Mouse (Mus musculus) CD4-positive, CD25-positive, alpha-beta regulatory T cell, adult 2 months (primary cell): ENCODE measurements around the gene Ccdc71.
A peak's percentile ranks its signal among the peaks of the same experiment; 100 is the strongest.

Source experiments
- DNase-seq: peaks from one replicate; pipeline ENCODE4 v3.0.0-alpha.2; 2012; ENCODE audit warnings: low read depth, low spot score

Ccdc71 gene

DNA sequence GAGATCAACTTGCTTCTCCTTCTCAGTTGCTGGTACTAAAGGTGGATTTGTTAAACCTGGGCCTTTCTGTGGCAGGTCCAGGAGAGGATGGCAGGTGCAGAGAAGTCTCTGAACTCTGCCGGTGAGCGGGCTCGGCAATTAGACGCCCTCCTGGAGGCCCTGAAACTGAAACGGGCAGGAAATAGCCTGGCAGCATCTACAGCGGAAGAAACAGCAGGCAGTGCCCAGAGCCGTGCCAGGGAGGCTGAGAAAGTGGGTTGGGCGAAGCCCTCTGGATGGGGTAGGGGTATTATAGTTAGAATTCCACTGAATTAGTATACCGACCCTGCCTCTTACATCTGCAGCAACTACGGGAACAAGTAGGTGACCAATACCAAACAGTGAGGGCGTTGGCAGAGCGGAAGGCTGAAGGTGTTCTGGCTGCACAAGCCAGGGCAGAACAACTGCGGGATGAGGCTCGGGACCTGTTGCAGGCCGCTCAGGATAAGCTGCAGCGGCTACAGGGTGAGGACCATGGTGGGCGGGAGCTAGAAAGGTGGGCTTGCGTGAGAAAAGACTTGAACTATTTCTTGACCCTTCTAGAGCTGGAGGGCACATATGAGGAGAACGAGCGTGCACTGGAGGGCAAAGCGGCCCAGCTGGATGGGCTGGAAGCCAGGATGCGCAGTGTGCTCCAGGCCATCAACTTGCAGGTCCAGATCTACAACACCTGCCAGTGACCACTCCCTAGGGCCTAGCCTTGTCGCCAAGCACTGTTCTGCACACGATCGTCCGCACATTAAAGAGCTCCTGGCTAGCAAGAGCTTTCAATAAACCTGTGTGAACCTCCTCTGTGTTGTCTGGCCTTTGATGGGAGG lies 29.6 kb downstream of the Ccdc71 start:
- DNase-seq: peak; percentile 41

GRCm38 (mm10) chr9:108490559-108491285 lies 30.4 kb downstream of the Ccdc71 start, which contains the start of gene Usp19:
Usp19 (plus strand) TSS chr9:108490602.
- DNase-seq: peak; percentile 98

DNA sequence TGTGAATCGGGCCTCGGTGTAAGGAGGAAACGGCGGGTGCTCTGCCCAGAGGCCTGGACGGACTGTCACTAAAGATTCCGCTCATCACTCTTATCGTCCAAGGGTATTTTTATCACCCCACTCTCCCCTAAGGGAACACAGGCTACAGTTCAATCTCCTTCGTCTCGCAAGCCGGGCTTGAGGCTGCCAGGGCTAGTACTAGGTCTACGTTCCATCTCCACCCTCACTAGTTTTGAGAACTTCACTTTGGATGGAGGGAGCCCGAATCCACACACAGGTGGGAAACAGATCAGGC lies 30.9 kb downstream of the Ccdc71 start:
- DNase-seq: no peak

DNA sequence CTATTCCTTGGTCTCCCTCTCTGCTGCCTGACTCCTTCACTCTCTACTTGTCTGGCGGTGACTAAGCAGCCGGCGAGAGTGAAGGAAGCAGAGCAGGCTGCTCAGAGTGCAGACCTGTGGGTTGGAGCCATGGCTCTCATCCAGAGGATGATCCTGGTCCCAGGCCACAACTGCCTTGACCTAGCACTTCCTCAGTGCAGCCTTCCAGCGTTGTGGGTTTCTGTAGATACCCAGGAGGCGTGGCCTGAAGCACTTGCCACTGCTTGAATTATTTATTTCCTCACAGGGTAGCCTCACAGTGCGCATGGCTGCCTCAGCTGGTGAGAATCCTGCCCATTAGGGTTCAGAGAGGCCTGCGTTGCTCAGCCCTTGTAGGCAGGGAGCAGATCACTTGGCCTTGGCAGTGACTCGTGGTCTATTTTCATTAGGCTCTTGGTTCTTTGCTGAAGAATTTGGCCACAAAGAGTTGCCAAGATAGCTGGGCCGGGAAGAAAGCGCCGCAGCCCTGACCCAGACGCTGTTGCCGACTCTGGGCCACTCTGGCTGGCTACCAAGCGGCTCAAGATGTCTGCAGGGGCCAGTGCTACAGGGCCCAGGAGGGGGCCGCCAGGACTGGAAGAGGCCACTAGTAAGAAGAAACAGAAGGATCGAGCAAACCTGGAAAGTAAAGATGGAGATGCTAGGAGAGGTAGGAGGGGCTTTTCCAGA lies 31.9 kb downstream of the Ccdc71 start:
- DNase-seq: peak; percentile 21

DNA sequence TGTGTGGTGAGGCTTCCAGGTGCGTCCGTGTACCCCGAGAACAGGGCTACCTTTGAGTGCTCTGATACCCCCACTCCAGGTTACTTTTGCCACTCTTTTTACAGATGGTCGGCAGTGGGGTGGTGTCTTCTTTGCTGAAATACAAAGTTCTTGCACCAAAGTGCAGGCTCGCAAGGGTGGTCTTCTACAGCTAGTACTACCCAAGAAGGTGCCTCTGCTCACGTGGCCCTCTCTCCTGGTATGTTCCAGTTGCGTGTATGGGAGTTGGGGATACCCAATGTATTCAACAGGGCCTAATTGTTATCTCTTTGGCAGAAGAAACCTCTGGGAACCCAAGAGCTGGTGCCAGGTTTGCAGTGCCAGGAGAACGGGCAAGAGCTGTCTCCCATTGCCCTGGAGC lies 32.9 kb downstream of the Ccdc71 start:
- no peak for DNase-seq

DNA sequence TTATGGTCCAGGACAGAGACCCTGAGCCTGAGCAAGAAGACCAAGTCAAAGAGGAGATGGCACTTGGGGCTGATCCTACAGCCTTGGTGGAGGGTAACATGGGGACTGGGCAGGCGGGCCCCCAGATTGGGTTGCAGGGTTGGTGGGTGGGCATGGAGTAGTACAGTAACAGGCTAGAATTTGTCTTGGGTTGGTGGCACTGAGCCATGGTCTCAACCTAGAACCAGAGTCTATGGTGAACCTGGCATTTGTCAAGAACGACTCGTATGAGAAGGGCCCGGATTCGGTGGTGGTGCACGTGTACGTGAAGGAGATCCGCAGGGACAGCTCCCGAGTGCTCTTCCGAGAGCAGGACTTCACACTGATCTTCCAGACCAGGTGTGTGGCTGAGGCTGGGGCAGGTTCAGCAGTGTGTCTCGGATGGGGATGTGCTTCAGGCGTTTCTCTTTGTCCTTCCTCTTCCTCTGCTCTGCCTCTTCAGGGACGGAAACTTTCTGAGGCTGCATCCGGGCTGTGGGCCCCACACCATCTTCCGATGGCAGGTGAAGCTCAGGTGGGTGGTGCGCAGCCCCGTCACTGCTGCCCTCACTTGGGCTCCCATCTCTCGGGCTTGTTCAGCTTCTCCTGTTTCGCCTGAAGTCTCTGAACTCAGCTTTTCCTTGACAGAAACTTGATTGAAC lies 34.0 kb downstream of the Ccdc71 start:
- DNase-seq: no peak

DNA sequence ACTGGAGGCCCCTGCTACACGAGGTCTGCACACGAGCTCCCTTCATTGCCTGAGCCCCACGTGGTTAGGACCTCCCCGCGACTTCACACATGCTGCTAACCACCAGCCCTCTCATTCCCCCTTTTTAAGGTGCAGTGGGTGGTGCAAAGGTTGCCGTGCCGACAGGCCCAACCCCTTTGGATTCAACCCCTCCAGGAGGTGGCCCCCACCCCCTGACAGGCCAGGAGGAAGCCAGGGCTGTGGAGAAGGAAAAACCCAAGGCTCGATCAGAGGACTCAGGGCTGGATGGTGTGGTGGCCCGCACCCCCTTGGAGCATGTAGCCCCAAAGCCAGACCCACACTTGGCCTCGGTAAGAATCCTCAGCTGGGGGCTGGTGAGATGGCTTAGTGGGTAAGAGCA lies 34.6 kb downstream of the Ccdc71 start:
- no peak for DNase-seq

DNA sequence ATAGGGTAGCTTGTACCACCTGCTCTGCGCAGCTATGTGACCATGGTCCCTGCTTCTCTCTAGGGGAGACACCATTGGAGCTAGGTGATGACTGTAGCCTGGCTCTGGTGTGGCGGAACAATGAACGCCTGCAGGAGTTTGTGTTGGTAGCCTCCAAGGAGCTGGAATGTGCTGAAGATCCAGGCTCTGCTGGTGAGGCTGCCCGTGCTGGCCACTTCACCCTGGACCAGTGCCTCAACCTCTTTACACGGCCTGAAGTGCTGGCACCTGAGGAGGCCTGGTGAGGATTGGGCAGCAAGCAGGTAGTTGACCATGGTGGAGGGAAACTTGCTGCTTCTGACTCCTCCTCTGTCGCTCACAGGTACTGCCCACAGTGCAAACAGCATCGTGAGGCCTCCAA lies 38.9 kb downstream of the Ccdc71 start:
- no peak for DNase-seq

DNA sequence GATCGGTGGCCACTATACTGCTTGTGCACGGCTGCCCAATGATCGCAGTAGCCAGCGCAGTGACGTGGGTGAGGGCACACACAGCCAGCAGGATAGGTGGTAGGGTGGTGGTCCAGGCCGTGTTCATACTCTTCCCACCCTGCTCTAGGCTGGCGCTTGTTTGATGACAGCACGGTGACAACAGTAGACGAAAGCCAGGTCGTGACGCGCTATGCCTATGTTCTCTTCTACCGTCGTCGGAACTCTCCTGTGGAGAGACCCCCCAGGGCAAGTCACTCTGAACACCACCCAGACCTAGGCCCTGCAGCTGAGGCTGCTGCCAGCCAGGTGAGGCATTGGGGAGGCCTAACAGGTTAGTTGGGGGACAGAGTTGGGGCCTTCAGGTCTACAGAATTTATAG lies 39.6 kb downstream of the Ccdc71 start:
- DNase-seq: no peak

- no peak for DNase-seq
Measured at GRCm38 (mm10) chr9:108506901-108507300, 46.6 kb downstream of the Ccdc71 start.

- peak; percentile 96 for DNase-seq
Measured at GRCm38 (mm10) chr9:108507619-108508434, 47.5 kb downstream of the Ccdc71 start, which contains the start of gene Qars. Qars (plus strand) TSS chr9:108507706.

DNA sequence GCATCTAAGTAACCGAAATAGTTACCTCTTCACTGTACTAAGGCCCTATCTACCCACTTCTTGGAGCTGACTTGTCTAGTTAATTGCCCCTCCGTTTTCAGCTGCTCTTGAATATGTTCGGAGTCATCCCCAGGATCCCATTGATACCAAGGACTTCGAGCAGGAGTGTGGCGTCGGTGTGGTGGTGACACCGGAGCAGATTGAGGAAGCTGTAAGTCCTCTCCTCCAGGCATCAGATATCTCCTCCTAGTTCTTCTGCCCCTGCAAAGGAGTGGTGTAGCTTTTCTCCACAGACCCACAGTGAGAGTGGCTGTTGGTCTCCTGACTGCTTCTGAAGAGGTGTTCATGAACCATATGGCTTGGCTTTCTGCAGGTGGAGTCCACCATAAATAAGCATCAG lies 48.4 kb downstream of the Ccdc71 start:
- DNase-seq: no peak
